Mouse (Mus musculus): ENCODE data around the gene Smim6. TPM values are rescaled to one million over a fixed set of nuclear protein-coding genes. Genes with fewer than 3 reads are reported as not detected.

Smim6 gene
- polyA plus RNA-seq, 1 experiment from 2014 or later = 1.9 TPM

DNA sequence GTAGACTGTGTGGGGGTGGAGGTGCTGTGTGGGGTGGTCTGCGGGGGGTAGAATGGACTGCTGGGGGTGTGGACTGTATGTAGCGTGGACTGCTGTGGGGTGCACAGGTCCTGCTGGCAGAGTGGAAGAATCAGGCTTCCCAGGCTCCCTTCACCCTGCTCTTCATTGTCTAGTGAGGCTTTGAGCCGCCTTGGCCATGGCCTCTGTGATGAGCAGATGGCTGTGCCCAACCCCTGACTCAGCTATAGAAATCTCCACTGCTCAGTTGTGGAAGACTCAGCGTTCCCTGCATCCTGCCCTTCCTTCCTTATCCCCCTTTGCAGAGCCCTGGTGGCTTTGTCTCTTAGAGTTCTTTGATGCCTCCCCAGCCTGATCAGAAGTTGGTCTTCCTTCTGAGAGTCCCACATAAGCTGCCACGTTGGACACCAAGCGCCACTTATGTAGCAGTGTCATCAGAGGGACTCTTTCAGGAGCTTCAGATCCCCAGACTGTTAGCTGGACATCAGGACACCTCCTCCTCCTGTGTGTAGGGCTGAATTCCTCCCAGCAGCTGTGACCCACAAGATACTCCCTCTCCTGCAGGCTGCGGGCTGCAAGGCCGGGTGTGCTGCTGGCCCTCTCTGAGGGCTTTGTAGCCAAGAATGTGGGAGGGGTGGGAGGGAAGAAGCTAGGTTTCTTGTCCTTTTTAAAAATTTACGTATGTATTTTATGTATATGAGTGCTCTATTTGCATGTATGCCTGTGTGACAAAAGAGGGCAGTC, 51.0 kb downstream of the Smim6 start:
- no peaks in the 10 kb centered on the region for H3K9me3 ChIP-seq (ENCODE audit: low read length)
- H3K27ac ChIP-seq (ENCODE audit: low read depth) = no peak overlapping the region
- no peak overlapping the region for H3K4me2 ChIP-seq (ENCODE audit: low read depth, low read length)
- TF ChIP-seq EP300 (IDR thresholded peaks at IDR 0.05; ENCODE audit: low read depth) (no peak), CTCF (IDR thresholded peaks at IDR 0.05; ENCODE audit: low read depth) (no peak)
- no peaks in the 10 kb centered on the region for H3K4me1 ChIP-seq (ENCODE audit: insufficient read depth)
- H3K9ac ChIP-seq (replicated peaks) = no peak overlapping the region
- ATAC-seq (no peak), DNase-seq (no peak)
- H3K4me3 ChIP-seq (ENCODE audit: low read depth, low read length) = no peak overlapping the region
- H3K27me3 ChIP-seq (ENCODE audit: insufficient read depth, low read length) = no peaks in the 10 kb centered on the region
- peaks cover 59% of the 10 kb centered on the region for H3K36me3 ChIP-seq (replicated peaks; ENCODE audit: insufficient read depth, low read length)
- 91% methylated on average over 9 of the region's 9 CpGs for WGBS (ENCODE audit: insufficient replicate concordance)

Other genes with a start within 250 kb of the Smim6 start
- gene Grb2, start 203.4 kb upstream of the Smim6 start, polyA plus RNA-seq (2015; fragmentation: Nextera tagmentation; extraction: Ambion mirVana) = 40.4 and 45.6 TPM in 2 replicates
- 4.1 and 4.2 TPM in 2 replicates for gene Tmem94, start 146.6 kb upstream of the Smim6 start, polyA plus RNA-seq (2015; fragmentation: Nextera tagmentation; extraction: Ambion mirVana)
- gene Caskin2, start 98.4 kb upstream of the Smim6 start, polyA plus RNA-seq (2015; fragmentation: Nextera tagmentation; extraction: Ambion mirVana) = 3.2 and 3.3 TPM in 2 replicates
- 7.7 and 8.8 TPM in 2 replicates for gene Tsen54, start 97.3 kb upstream of the Smim6 start, polyA plus RNA-seq (2015; fragmentation: Nextera tagmentation; extraction: Ambion mirVana)
- 15.1 and 20.9 TPM in 2 replicates for gene Llgl2, start 88.0 kb upstream of the Smim6 start, polyA plus RNA-seq (2015; fragmentation: Nextera tagmentation; extraction: Ambion mirVana)
- 2.4 and 2.7 TPM in 2 replicates for gene Myo15b, start 53.6 kb upstream of the Smim6 start, polyA plus RNA-seq (2015; fragmentation: Nextera tagmentation; extraction: Ambion mirVana)
- 16.8 and 21.5 TPM in 2 replicates for gene Smim5, start 12.1 kb upstream of the Smim6 start, polyA plus RNA-seq (2015; fragmentation: Nextera tagmentation; extraction: Ambion mirVana)
- gene Sap30bp, start 21.3 kb downstream of the Smim6 start, polyA plus RNA-seq (2015; fragmentation: Nextera tagmentation; extraction: Ambion mirVana) = 12.7 and 15.4 TPM in 2 replicates
- gene Recql5, start 21.5 kb downstream of the Smim6 start, polyA plus RNA-seq (2015; fragmentation: Nextera tagmentation; extraction: Ambion mirVana) = 4.2 and 6.1 TPM in 2 replicates
- gene Itgb4, start 62.7 kb downstream of the Smim6 start, polyA plus RNA-seq (2015; fragmentation: Nextera tagmentation; extraction: Ambion mirVana) = 0.21 and 0.34 TPM in 2 replicates
- gene Galk1, start 100.7 kb downstream of the Smim6 start, polyA plus RNA-seq (2015; fragmentation: Nextera tagmentation; extraction: Ambion mirVana) = 317 and 319 TPM in 2 replicates
- gene H3f3b, start 115.9 kb downstream of the Smim6 start, polyA plus RNA-seq (2015; fragmentation: Nextera tagmentation; extraction: Ambion mirVana) = 647 and 656 TPM in 2 replicates
- 3.9 and 5.1 TPM in 2 replicates for gene Unk, start 118.3 kb downstream of the Smim6 start, polyA plus RNA-seq (2015; fragmentation: Nextera tagmentation; extraction: Ambion mirVana)
- 6.1 and 6.9 TPM in 2 replicates for gene Unc13d, start 165.9 kb downstream of the Smim6 start, polyA plus RNA-seq (2015; fragmentation: Nextera tagmentation; extraction: Ambion mirVana)
- 63.3 and 65.0 TPM in 2 replicates for gene Wbp2, start 175.0 kb downstream of the Smim6 start, polyA plus RNA-seq (2015; fragmentation: Nextera tagmentation; extraction: Ambion mirVana)
- gene Trim47, start 215.2 kb downstream of the Smim6 start, polyA plus RNA-seq (2015; fragmentation: Nextera tagmentation; extraction: Ambion mirVana) = 5.7 and 7.4 TPM in 2 replicates
- gene Trim65, start 219.1 kb downstream of the Smim6 start, polyA plus RNA-seq (2015; fragmentation: Nextera tagmentation; extraction: Ambion mirVana) = 1.1 and 1.2 TPM in 2 replicates
- 43.9 and 44.0 TPM in 2 replicates for gene Mrpl38, start 226.9 kb downstream of the Smim6 start, polyA plus RNA-seq (2015; fragmentation: Nextera tagmentation; extraction: Ambion mirVana)

Data from liver, postnatal 0 days (tissue).